Mouse (Mus musculus) CD8-positive naive resting alpha-beta T cell, adult 2 months (primary cell): ENCODE measurements around the gene Trim42.

ENCODE experiments used
- DNase-seq, 2 experiments: peaks; one replicate each; pipeline ENCODE4 v3.0.0; 2022; ENCODE audit warnings: low read depth in 2 of 2, low spot score in 2 of 2

Trim42 gene

DNA sequence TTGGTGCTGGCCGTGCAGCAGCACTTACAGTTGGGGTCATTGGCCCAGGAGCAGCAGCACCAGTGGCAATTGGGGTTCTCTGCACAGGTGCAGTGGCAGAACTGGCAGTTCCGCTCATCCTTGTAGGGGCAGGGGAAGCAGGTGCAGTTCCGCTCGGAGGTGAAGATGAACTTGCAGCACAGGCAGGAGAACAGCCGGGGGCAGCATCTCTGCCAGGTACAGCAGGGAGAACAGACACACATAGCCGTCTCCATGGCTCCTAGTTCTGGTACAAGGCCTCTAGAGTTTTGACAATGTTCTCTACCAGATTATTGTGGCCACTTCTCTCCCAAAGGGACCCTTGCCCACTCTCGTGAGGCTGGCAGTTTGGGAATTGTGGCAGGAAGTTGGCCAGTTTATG lies at the start of gene Trim42:
Gene Trim42 (minus strand): TSS at position 368 of the 400 bp plus-strand sequence.
- DNase-seq, result no peak

- DNase-seq, result no peak
Observed at GRCm38 (mm10) chr9:97414876-97415668, 45.3 kb upstream of the Trim42 start.

DNA sequence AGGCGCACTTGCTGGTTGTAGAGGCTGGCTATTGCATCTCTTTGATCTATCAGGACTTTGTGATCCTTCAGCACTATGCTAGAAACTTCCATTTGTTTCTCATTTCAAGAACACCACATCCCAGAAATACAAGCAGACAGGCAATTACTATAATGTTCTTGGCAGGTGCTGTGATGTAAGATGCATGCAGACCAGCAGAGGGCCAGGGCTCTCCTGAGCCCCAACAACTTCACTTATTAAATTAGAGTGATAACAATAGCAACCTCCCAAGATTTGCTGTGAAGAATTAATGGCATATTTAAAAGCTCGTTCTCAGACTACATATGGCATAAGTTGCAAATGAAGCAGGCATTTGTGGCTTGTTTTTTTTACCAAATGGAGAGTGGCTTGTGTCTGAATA lies 38.4 kb upstream of the Trim42 start:
- DNase-seq, result no peak

- DNase-seq, result no peak
Observed at GRCm38 (mm10) chr9:97356441-97356840, 13.3 kb downstream of the Trim42 start.

GRCm38 (mm10) chr9:97344767-97345297 lies 24.9 kb downstream of the Trim42 start:
- no peak for DNase-seq

DNA sequence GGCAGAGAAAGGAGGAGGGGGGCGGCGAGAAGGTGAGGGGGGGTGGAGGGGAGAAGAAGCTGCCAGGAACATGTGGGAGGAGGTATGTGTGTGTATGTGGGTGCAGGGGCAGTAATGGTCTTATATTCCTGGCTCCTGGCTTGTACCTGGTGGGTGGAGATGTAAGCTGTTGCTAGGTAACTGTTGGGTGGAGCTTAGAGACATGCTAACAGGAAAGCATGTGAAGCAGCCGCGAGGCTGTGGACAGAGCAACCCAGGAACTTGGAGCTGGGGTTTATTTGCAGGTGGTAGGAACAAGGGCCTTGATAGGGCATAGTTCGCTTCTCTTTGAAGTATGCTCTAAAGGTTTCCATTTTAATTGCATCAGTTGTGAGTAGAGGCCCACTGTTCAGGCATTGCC lies 28.0 kb downstream of the Trim42 start:
- DNase-seq, result no peak

DNA sequence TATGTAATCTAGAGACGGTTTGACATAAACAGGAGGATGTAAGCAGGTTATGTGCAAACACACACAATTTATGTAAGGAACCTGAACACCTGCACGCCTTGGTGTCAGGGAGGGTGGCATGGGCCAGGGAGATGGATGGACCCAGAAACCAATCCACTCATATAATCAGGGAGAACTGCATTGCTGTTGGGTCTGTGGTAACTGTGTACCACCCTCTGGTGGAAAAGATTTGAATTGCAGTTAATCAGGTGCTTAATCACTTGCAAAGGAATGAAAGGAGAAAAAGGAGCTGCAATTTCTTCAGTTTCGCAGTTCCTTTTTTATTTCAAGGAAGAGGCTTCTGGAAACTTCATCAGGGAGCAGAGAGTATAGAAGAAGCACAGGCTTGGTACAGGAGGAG lies 46.9 kb downstream of the Trim42 start:
- DNase-seq, result no peak

GRCm38 (mm10) chr9:97322120-97322519 lies 47.6 kb downstream of the Trim42 start:
- DNase-seq, result no peak

- DNase-seq, result no peak
Observed at GRCm38 (mm10) chr9:97315421-97316055, 54.2 kb downstream of the Trim42 start.

DNA sequence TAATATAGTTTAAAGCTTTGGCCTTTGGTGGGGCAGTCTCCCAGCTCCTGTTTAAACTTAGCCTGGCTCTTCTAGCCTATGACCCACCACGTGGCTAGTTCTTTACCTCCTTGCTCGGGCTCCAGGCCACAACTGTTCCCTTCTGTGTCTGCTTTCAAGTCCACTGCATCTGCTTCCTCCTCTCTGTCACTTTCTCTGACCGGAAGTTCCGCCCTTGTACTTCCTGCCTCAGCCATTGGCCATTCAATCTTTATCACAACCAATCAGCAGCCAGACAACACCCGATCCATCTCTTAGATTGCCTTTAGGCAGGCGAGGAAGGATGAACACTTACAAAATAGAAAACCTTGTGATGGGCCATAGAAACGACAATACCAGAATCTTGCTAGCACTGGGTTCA lies 58.1 kb downstream of the Trim42 start:
- DNase-seq, result no peak

- no peak for DNase-seq
Observed at GRCm38 (mm10) chr9:97309509-97310053, 60.2 kb downstream of the Trim42 start.

GRCm38 (mm10) chr9:97307705-97308485 lies 61.9 kb downstream of the Trim42 start:
- no peak for DNase-seq
